Mouse (Mus musculus) stomach, postnatal 0 days (tissue): ENCODE measurements around the gene Jph2.

ENCODE experiments used
- CTCF ChIP-seq: IDR thresholded peaks from 2 replicates; pipeline ENCODE4 v1.5.1; 2016; ENCODE audit warnings: antibody characterized with exemption, low read depth, mild to moderate bottlenecking, moderate library complexity
- EP300 ChIP-seq: optimal IDR thresholded peaks from 2 replicates; pipeline ENCODE3; 2016; ENCODE audit warnings: antibody characterized with exemption

GRCm38 (mm10) chr2:163397905-163398304 is at the start of gene Jph2:
- TF ChIP-seq EP300 (no peak), CTCF (peak; percentile 31)
